Mouse (Mus musculus) neural tube, embryonic 13.5 days (tissue): ENCODE results near the gene Sdk1. TPM values are rescaled to one million over a fixed set of nuclear protein-coding genes. Genes with fewer than 3 reads are reported as not detected.

ENCODE experiments used
- ATAC-seq: fragments of 200-750 bp; cut with Nextera tagmentation; 2 replicates; pipeline ENCODE4 v1.8.0; 2017; ENCODE audit warnings: low read depth, mild to moderate bottlenecking, moderate TSS enrichment, moderate library complexity
- H3K27ac ChIP-seq: fragments of 300-500 bp; sonication (generic); replicated peaks from 2 replicates; pipeline ENCODE4 v1.5.1; 2015; ENCODE audit warnings: moderate library complexity, mild to moderate bottlenecking, inconsistent platforms
- H3K27me3 ChIP-seq: fragments of 300-500 bp; sonication (generic); 2 replicates; pipeline ENCODE4 v1.6.1; 2015; ENCODE audit warnings: mild to moderate bottlenecking, inconsistent platforms
- H3K36me3 ChIP-seq: fragments of 300-500 bp; sonication (generic); 2 replicates; pipeline ENCODE4 v1.6.1; 2015; ENCODE audit warnings: mild to moderate bottlenecking, inconsistent platforms
- H3K4me1 ChIP-seq: fragments of 300-500 bp; sonication (generic); replicated peaks from 2 replicates; pipeline ENCODE4 v1.6.1; 2015; ENCODE audit warnings: inconsistent platforms
- H3K4me2 ChIP-seq: fragments of 300-500 bp; sonication (generic); 2 replicates; pipeline ENCODE4 v1.6.1; 2015; ENCODE audit warnings: inconsistent platforms, mild to moderate bottlenecking, moderate library complexity
- H3K4me3 ChIP-seq: fragments of 300-500 bp; sonication (generic); 2 replicates; pipeline ENCODE4 v1.5.1; 2015; ENCODE audit warnings: mild to moderate bottlenecking, inconsistent platforms
- H3K9ac ChIP-seq: fragments of 300-500 bp; sonication (generic); 2 replicates; pipeline ENCODE4 v1.6.1; 2015; ENCODE audit warnings: moderate library complexity, mild to moderate bottlenecking, inconsistent platforms
- H3K9me3 ChIP-seq: fragments of 300-500 bp; sonication (generic); 2 replicates; pipeline ENCODE4 v1.6.1; 2016; ENCODE audit warnings: inconsistent platforms
- WGBS: fragments of 180-500 bp; shearing (Covaris S2); methylation state at CpG from one replicate; pipeline ENCODE4 v1.1.7; 2015; 5-methylcytosine and 5-hydroxymethylcytosine counted together
- polyA plus RNA-seq: library from polyadenylated mRNA; unstranded; fragments of >200 nt; fragmentation: Nextera tagmentation; extraction: Ambion mirVana; gene quantifications from 2 replicates; pipeline ENCODE4 v1.2.1, GENCODE M21; 2015

The Sdk1 gene
- polyA plus RNA-seq, 1 experiment from 2014 or later = 4.3 TPM

DNA sequence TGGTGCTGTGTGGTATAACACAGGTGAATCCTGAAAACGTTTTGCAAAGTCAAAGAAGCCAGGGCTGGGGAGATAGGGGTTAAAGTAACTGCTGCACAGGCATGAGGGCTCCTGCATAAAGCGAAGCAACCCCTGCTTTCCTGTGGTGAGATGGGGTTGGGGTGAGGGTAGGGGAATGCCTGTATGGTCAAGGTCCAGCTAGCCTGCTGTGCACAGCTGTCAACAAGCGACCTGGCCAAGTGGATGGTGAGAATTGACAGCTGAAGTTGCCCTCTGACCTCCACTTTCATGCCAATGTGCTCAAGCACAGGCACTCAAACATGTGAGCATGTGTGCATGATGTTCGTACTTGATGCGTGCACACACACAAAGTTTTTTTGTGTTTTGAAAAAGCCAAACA, 639.4 kb downstream of the Sdk1 start:
- H3K4me2 ChIP-seq = no peak overlapping the region
- no peaks in the 10 kb centered on the region for H3K27me3 ChIP-seq
- WGBS = 65% methylated on average over 5 of the region's 5 CpGs
- no peaks in the 10 kb centered on the region for H3K36me3 ChIP-seq
- peaks cover 5% of the 10 kb centered on the region for H3K4me1 ChIP-seq
- H3K4me3 ChIP-seq = no peak overlapping the region
- no peaks in the 10 kb centered on the region for H3K9me3 ChIP-seq
- no peak overlapping the region for H3K9ac ChIP-seq
- no peak for ATAC-seq
- H3K27ac ChIP-seq = no peak overlapping the region

DNA sequence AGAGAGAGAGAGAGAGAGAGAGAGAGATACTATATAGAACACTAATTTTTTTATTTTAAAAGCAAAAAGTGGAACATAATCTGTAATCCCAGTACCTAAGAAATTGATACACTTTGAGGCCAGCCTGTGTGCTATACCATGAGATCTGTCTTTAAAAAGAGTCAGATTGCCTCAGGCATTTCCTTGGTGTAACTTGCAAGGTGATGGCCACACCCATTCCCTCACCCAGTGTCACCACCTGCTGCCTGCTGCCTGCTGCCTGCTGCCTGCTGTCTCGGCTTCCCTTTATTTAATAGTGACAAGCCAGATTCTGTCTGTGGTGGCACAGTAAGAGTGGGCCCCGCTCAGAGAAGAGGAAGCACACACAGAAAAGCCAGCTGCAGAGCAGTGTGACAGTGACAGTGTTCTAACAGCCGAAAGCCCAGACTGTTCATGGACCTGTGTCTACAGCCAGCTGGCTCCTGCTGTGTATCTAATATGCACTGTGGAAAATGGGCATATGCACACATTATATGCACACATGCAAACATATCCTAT, 642.9 kb downstream of the Sdk1 start:
- Histone ChIP-seq H3K27ac (no peak overlapping the region), H3K4me2 (no peak overlapping the region), H3K9ac (no peak overlapping the region), H3K4me1 (peaks cover 16% of the 10 kb centered on the region), H3K9me3 (no peaks in the 10 kb centered on the region), H3K4me3 (no peak overlapping the region), H3K36me3 (no peaks in the 10 kb centered on the region), H3K27me3 (0 out of 2 replicates have a peak, but pooled peaks cover 3% of the 10 kb centered on the region)
- ATAC-seq = no peak
- WGBS = 37% methylated on average over 3 of the region's 3 CpGs

DNA sequence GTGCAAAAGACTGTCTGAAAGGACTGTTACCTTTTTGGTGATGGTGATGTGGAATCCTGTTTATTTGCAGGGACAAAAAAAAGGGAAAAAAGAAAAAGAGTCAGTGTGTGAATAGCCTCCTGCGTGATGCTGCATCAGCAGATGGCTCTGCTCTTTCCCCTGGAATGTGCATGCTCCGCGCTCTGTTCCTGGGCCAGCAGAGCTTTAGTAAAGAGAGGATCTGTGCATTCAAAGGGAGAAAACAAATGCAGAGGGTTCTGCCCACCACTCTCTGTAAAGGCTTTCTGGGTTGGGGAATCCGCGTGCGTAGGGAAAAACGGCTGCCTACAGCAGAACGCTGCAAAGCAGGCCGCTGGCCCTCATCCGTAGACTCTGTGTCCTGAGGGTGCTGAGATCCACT, 644.7 kb downstream of the Sdk1 start:
- H3K4me1 ChIP-seq = peaks cover 27% of the 10 kb centered on the region
- ATAC-seq = no peak
- no peak overlapping the region for H3K4me2 ChIP-seq
- H3K27ac ChIP-seq = no peak overlapping the region; the same call in 1 of the 2 replicates
- H3K9ac ChIP-seq = 0 out of 2 replicates have a peak overlapping the region, but pooled peaks have one; percentile 14
- no peaks in the 10 kb centered on the region for H3K9me3 ChIP-seq
- H3K36me3 ChIP-seq = no peaks in the 10 kb centered on the region
- H3K4me3 ChIP-seq = no peak overlapping the region
- H3K27me3 ChIP-seq = 0 out of 2 replicates have a peak, but pooled peaks cover 3% of the 10 kb centered on the region
- 57% methylated on average over 10 of the region's 10 CpGs for WGBS

GRCm38 (mm10) chr5:141889766-141890165, 648.5 kb downstream of the Sdk1 start:
- Histone ChIP-seq H3K27me3 (0 out of 2 replicates have a peak, but pooled peaks cover 3% of the 10 kb centered on the region), H3K36me3 (no peaks in the 10 kb centered on the region), H3K4me1 (peaks cover 23% of the 10 kb centered on the region), H3K9ac (no peak overlapping the region), H3K4me3 (no peak overlapping the region), H3K4me2 (no peak overlapping the region), H3K27ac (no peak overlapping the region), H3K9me3 (no peaks in the 10 kb centered on the region)
- 60% methylated on average over 9 of the region's 9 CpGs for WGBS
- no peak for ATAC-seq

DNA sequence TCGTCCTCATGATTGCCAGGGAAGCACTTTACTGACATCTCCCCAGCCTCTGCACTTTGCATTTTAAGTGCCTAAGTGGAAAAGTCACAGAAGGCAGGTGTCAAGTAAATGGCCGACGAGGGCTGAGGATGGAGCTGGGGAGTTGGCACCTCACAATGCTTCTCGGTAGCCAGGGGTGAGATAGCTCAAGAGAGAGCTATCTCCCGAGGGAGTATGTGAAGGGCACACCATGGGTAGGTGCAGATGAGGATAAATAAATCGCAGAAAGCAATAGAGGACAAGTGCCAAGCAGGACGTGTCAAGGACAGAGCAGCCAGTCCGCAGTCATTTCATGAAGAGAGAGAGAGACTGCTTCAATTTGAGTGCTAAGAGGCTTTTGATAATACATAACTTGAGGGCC, 655.1 kb downstream of the Sdk1 start:
- Histone ChIP-seq H3K4me2 (no peak overlapping the region), H3K36me3 (no peaks in the 10 kb centered on the region), H3K27me3 (no peaks in the 10 kb centered on the region), H3K27ac (no peak overlapping the region), H3K4me1 (no peaks in the 10 kb centered on the region), H3K4me3 (no peak overlapping the region), H3K9me3 (no peaks in the 10 kb centered on the region), H3K9ac (no peak overlapping the region)
- ATAC-seq = no peak
- 80% methylated on average over 8 of the region's 8 CpGs for WGBS

- H3K36me3 ChIP-seq = no peaks in the 10 kb centered on the region
- WGBS = 54% methylated on average over 2 of the region's 2 CpGs
- peaks cover 4% of the 10 kb centered on the region for H3K4me1 ChIP-seq
- no peak overlapping the region for H3K4me3 ChIP-seq
- H3K9ac ChIP-seq = no peak overlapping the region
- no peak overlapping the region for H3K27ac ChIP-seq
- ATAC-seq = no peak
- H3K4me2 ChIP-seq = no peak overlapping the region
- H3K27me3 ChIP-seq = no peaks in the 10 kb centered on the region
- H3K9me3 ChIP-seq = no peaks in the 10 kb centered on the region
Measured at GRCm38 (mm10) chr5:141897481-141897880, 656.2 kb downstream of the Sdk1 start.

DNA sequence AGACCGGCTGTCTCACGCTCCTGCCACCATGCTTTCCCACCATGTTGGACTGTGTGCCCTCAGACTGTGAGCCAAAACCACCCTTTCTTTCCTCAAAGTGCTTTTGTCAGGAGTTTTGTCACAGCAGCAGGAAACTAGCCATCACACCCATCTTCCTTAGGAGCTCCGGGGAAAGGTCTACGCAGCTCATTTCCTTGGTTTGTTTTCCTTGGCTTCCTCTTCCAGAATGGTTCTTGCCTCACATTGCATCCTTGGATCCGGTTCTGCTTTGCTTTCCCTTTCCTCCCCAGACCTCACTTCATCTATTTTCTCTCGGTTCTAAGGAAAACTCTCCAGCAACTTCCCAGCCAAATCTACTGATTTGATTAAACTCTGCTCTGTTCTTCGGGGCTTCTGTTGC, 658.5 kb downstream of the Sdk1 start:
- WGBS = 85% methylated on average over 7 of the region's 7 CpGs
- H3K4me1 ChIP-seq = peaks cover 17% of the 10 kb centered on the region
- H3K27me3 ChIP-seq = no peaks in the 10 kb centered on the region
- no peak for ATAC-seq
- no peak overlapping the region for H3K27ac ChIP-seq
- H3K9me3 ChIP-seq = no peaks in the 10 kb centered on the region
- no peak overlapping the region for H3K4me3 ChIP-seq
- no peak overlapping the region for H3K4me2 ChIP-seq
- H3K36me3 ChIP-seq = no peaks in the 10 kb centered on the region
- no peak overlapping the region for H3K9ac ChIP-seq

GRCm38 (mm10) chr5:141902544-141903250, 661.4 kb downstream of the Sdk1 start:
- 59% methylated on average over 16 of the region's 16 CpGs for WGBS

DNA sequence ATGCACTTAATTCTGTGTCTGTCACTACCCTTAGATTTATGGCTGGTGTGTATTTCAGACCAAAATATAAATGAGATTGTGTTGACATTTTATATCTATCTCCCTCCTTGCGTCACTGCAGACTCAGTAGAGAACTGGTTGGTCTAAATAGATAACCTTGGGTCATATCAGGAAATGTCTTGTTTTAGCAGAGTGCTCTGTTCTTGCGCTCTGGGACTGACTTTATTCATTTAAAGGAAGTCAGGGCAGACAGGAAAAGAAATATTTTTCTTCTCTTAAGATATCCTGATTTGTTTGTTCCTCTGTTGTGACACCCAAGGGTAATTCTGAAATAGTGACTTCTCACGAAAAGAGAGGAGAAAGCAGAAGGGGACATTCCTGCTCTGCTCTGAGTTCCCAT, 669.2 kb downstream of the Sdk1 start:
- Histone ChIP-seq H3K9me3 (no peaks in the 10 kb centered on the region), H3K4me1 (peaks cover 8% of the 10 kb centered on the region; the same call in 1 of the 2 replicates), H3K4me3 (no peak overlapping the region), H3K27ac (no peak overlapping the region), H3K4me2 (no peak overlapping the region), H3K36me3 (no peaks in the 10 kb centered on the region), H3K9ac (no peak overlapping the region), H3K27me3 (no peaks in the 10 kb centered on the region)
- 82% methylated on average over 3 of the region's 3 CpGs for WGBS
- no peak for ATAC-seq

More at GRCm38 (mm10) chr5:141902544-141903250, 661.4 kb downstream of the Sdk1 start:
- no peaks in the 10 kb centered on the region for H3K36me3 ChIP-seq
- H3K27ac ChIP-seq = peak overlapping the region; percentile 52; the same call in 1 of the 2 replicates
- ATAC-seq = no peak
- no peak overlapping the region for H3K4me3 ChIP-seq
- no peaks in the 10 kb centered on the region for H3K27me3 ChIP-seq
- H3K4me2 ChIP-seq = no peak overlapping the region
- no peaks in the 10 kb centered on the region for H3K9me3 ChIP-seq
- peaks cover 25% of the 10 kb centered on the region for H3K4me1 ChIP-seq
- H3K9ac ChIP-seq = no peak overlapping the region

DNA sequence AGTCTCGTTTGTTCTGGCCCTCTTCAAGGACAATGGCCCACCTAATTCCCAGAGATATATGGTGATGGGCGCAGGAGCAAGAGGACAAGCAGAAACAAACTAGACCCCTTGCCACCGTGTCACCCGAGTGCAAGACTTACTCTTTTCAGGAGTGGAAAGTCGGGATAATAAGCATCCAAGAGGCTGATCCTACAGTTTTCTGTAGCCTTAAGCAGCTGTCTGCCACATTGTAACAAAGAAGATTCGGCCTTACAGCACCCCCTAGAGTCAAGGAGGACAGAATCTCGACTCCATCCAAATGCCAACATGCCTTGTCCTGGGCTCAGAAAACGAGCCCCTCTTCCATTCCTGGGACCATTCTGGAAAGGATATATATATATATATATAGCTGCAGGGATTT, 669.6 kb downstream of the Sdk1 start:
- H3K9me3 ChIP-seq = no peaks in the 10 kb centered on the region
- no peak overlapping the region for H3K9ac ChIP-seq
- ATAC-seq = no peak
- no peak overlapping the region for H3K27ac ChIP-seq
- H3K4me1 ChIP-seq = peaks cover 8% of the 10 kb centered on the region; the same call in 1 of the 2 replicates
- WGBS = 63% methylated on average over 8 of the region's 8 CpGs
- no peak overlapping the region for H3K4me2 ChIP-seq
- no peaks in the 10 kb centered on the region for H3K27me3 ChIP-seq
- H3K36me3 ChIP-seq = no peaks in the 10 kb centered on the region
- no peak overlapping the region for H3K4me3 ChIP-seq

- no peaks in the 10 kb centered on the region for H3K36me3 ChIP-seq
- ATAC-seq = no peak
- H3K4me3 ChIP-seq = no peak overlapping the region
- H3K27me3 ChIP-seq = no peaks in the 10 kb centered on the region
- H3K9me3 ChIP-seq = no peaks in the 10 kb centered on the region
- H3K27ac ChIP-seq = peak overlapping the region; percentile 18; the same call in 1 of the 2 replicates
- no peak overlapping the region for H3K4me2 ChIP-seq
- 69% methylated on average over 7 of the region's 7 CpGs for WGBS
- no peak overlapping the region for H3K9ac ChIP-seq
- H3K4me1 ChIP-seq = peaks cover 6% of the 10 kb centered on the region
Measured at GRCm38 (mm10) chr5:141912881-141913280, 671.6 kb downstream of the Sdk1 start.

- no peak overlapping the region for H3K27ac ChIP-seq
- H3K27me3 ChIP-seq = no peaks in the 10 kb centered on the region
- 34% methylated on average over 2 of the region's 2 CpGs for WGBS
- H3K4me2 ChIP-seq = no peak overlapping the region
- H3K4me1 ChIP-seq = peaks cover 6% of the 10 kb centered on the region
- H3K36me3 ChIP-seq = no peaks in the 10 kb centered on the region
- no peaks in the 10 kb centered on the region for H3K9me3 ChIP-seq
- ATAC-seq = no peak
- H3K4me3 ChIP-seq = no peak overlapping the region
- H3K9ac ChIP-seq = no peak overlapping the region
Measured at GRCm38 (mm10) chr5:141916954-141917353, 675.7 kb downstream of the Sdk1 start.
